ENCODE assay signal across 38 mouse cellular contexts in genomic region chr5:92370392-92370791, GRCm38 (mm10). TPM values are rescaled to one million over a fixed set of nuclear protein-coding genes. Genes with fewer than 3 reads are reported as not detected.
A peak's percentile ranks its signal among the peaks of the same experiment; 100 is the strongest.
DNase-seq lines count a peak whose midpoint lies in the region; ATAC-seq and TF ChIP-seq lines count a peak whose summit lies in the region.
"Had no signal": no experiment of that assay in that cellular context is flagged by ENCODE, and none has a peak within 500 bp of the region (broad histone marks: within the 10 kb centered on the region; RNA-seq: fewer than 3 reads in every experiment).

No protein-coding gene starts in this region.

- no peak overlapping the region for H3K4me3 ChIP-seq in liver, adult 2 months (ENCODE audit: insufficient read depth, low read depth, low read length)
- no peak overlapping the region for H3K4me3 ChIP-seq in liver, embryonic 12.5 days
- H3K4me3 ChIP-seq in brown adipose tissue, adult 24 weeks (ENCODE audit: insufficient read depth, low read depth, low read length), result no peak overlapping the region
- H3K4me3 ChIP-seq: embryonic facial prominence, embryonic 13.5 days; forebrain, embryonic 10.5 days; forebrain, embryonic 15.5 days; liver, embryonic 15.5 days; lung, embryonic 15.5 days; megakaryocyte, embryonic 14.5 days; midbrain, embryonic 13.5 days; neural tube, embryonic 15.5 days had no signal

- DNase-seq in adrenal gland, postnatal 14 days, result peak; percentile 34
- DNase-seq in adrenal gland, postnatal 36 days, result no peak
- DNase-seq in liver, adult 2 months (ENCODE audit: extremely low read depth, low read depth, low spot score), result peak; percentile 89
- peak; percentile 81 for DNase-seq in 416B (ENCODE audit: low read depth)
- DNase-seq in frontal cortex, postnatal 36 days (ENCODE audit: low spot score in 2 of 2), result no peak
- DNase-seq in spleen, adult 12 weeks (ENCODE audit: low spot score), result no peak
- DNase-seq: B cell, adult 2 months; cerebellum, adult 11-12 months; cerebellum, postnatal 10 days; gastrocnemius, postnatal 10 days; heart, postnatal 14 days; kidney, adult 9 months; kidney, postnatal 10 days; layer of hippocampus, adult 9-11 months; lung, postnatal 4 days; right cerebral cortex, postnatal 25 days; spleen, adult 18-20 months; thymus, postnatal 14 days had no signal

- no peaks in the 10 kb centered on the region for H3K27me3 ChIP-seq in liver, adult 2 months (ENCODE audit: control insufficient read depth, insufficient read depth, low read length)
- H3K27me3 ChIP-seq in liver, embryonic 12.5 days (replicated peaks), result 0 out of 2 replicates have a peak, but pooled peaks cover 5% of the 10 kb centered on the region
- H3K27me3 ChIP-seq: CH12.LX; embryonic facial prominence, embryonic 13.5 days; forebrain, embryonic 15.5 days; liver, embryonic 15.5 days; lung, embryonic 15.5 days; midbrain, embryonic 13.5 days; neural tube, embryonic 15.5 days had no signal

- no peak overlapping the region for H3K4me2 ChIP-seq in liver, embryonic 12.5 days
- H3K4me2 ChIP-seq: embryonic facial prominence, embryonic 13.5 days; forebrain, embryonic 15.5 days; liver, embryonic 15.5 days; lung, embryonic 15.5 days; midbrain, embryonic 13.5 days; neural tube, embryonic 15.5 days had no signal

- no peaks in the 10 kb centered on the region for H3K36me3 ChIP-seq in liver, adult 2 months (ENCODE audit: control insufficient read depth, insufficient read depth, low read length)
- no peaks in the 10 kb centered on the region for H3K36me3 ChIP-seq in liver, embryonic 12.5 days
- H3K36me3 ChIP-seq: embryonic facial prominence, embryonic 13.5 days; forebrain, embryonic 10.5 days; forebrain, embryonic 15.5 days; liver, embryonic 15.5 days; lung, embryonic 15.5 days; midbrain, embryonic 13.5 days; neural tube, embryonic 15.5 days had no signal

- H3K79me2 ChIP-seq in liver, adult 2 months (ENCODE audit: control insufficient read depth, insufficient read depth, low read length), result no peaks in the 10 kb centered on the region

- no peak for ATAC-seq in liver, embryonic 12.5 days
- ATAC-seq: midbrain, embryonic 13.5 days had no signal

- H3K9me3 ChIP-seq in liver, embryonic 12.5 days (replicated peaks), result no peaks in the 10 kb centered on the region
- H3K9me3 ChIP-seq: embryonic facial prominence, embryonic 13.5 days; forebrain, embryonic 10.5 days; forebrain, embryonic 15.5 days; liver, embryonic 15.5 days; lung, embryonic 15.5 days; megakaryocyte, embryonic 14.5 days; midbrain, embryonic 13.5 days; neural tube, embryonic 15.5 days had no signal

- peaks cover 17% of the 10 kb centered on the region for H3K4me1 ChIP-seq in liver, adult 2 months (ENCODE audit: control insufficient read depth, insufficient read depth, low read length)
- peaks cover 27% of the 10 kb centered on the region for H3K4me1 ChIP-seq in liver, embryonic 12.5 days
- H3K4me1 ChIP-seq in brown adipose tissue, adult 24 weeks (ENCODE audit: control insufficient read depth, insufficient read depth, insufficient read length, low read length), result peaks cover 9% of the 10 kb centered on the region

- no peak for TF ChIP-seq POLR2A in liver, adult 2 months (IDR thresholded peaks at IDR 0.05; ENCODE audit: extremely low read depth, insufficient read depth, low read length)

- WGBS in liver, adult 2 months, result 22% methylated on average over 6 of the region's 6 CpGs
- WGBS in liver, embryonic 12.5 days (ENCODE audit: insufficient replicate concordance), result 51% methylated on average over 6 of the region's 6 CpGs

- no peak for TF ChIP-seq CTCF in liver, adult 2 months (IDR thresholded peaks at IDR 0.05; ENCODE audit: low read depth, low read length)

- no peak overlapping the region for H3K9ac ChIP-seq in liver, adult 2 months (ENCODE audit: low read depth, low read length)
- no peak overlapping the region for H3K9ac ChIP-seq in liver, embryonic 12.5 days
- H3K9ac ChIP-seq: embryonic facial prominence, embryonic 13.5 days; forebrain, embryonic 15.5 days; liver, embryonic 15.5 days; lung, embryonic 15.5 days; midbrain, embryonic 13.5 days; neural tube, embryonic 15.5 days had no signal

- 0 out of 2 replicates have a peak overlapping the region, but pooled peaks have one; percentile 30 for H3K27ac ChIP-seq in liver, adult 2 months (replicated peaks; ENCODE audit: insufficient read depth, low read depth, low read length)
- no peak overlapping the region for H3K27ac ChIP-seq in liver, embryonic 12.5 days
- peak overlapping the region; percentile 49; the same call in 1 of the 2 replicates for H3K27ac ChIP-seq in brown adipose tissue, adult 24 weeks (replicated peaks; ENCODE audit: low read depth, low read length)
- H3K27ac ChIP-seq: embryonic facial prominence, embryonic 13.5 days; forebrain, embryonic 10.5 days; forebrain, embryonic 15.5 days; liver, embryonic 15.5 days; lung, embryonic 15.5 days; midbrain, embryonic 13.5 days had no signal

RNA-seq across cellular contexts. Expression of gene Cxcl10, which starts 21.7 kb away (rescaled TPM):
- total RNA-seq in adrenal gland, postnatal 14 days (2021), result 0.52 and 3.2 TPM in 2 replicates
- 1 to 10 TPM in 1 of 2 experiments, under 1 TPM in 1; 0.43 to 1.2 TPM for total RNA-seq in adrenal gland, postnatal 36 days (2021)
- 1.5 and 2.8 TPM in 2 replicates for total RNA-seq in liver, adult 2 months (2014; rRNA removed)
- polyA plus RNA-seq in liver, adult 2 months (2012; rRNA removed), result 6.7 and 13.2 TPM in 2 replicates
- polyA plus RNA-seq in liver, embryonic 12.5 days (2016; fragmentation: Nextera tagmentation; extraction: Ambion mirVana), result 6.6 and 6.7 TPM in 2 replicates
- polyA plus RNA-seq in brown adipose tissue, adult 24 weeks (2012; ENCODE audit: insufficient read depth, insufficient read length, missing spikeins), result 2.7 TPM in 1 of 2 replicates, not detected in the other
- total RNA-seq: left cerebral cortex, postnatal 14 days had no signal
- polyA plus RNA-seq: forebrain, embryonic 10.5 days had no signal

RNA-seq across cellular contexts. Expression of gene Art3, which starts 38.8 kb away (rescaled TPM):
- 91.5 and 131 TPM in 2 replicates for total RNA-seq in adrenal gland, postnatal 14 days (2021)
- total RNA-seq in adrenal gland, postnatal 36 days (2021), result 10 to 100 TPM; 56.8 to 62.4 TPM
- total RNA-seq in liver, adult 2 months (2014; rRNA removed), result 8.5 and 8.6 TPM in 2 replicates
- 1.7 and 1.8 TPM in 2 replicates for polyA plus RNA-seq in liver, adult 2 months (2012; rRNA removed)
- 0.78 and 1.0 TPM in 2 replicates for polyA plus RNA-seq in liver, embryonic 12.5 days (2016; fragmentation: Nextera tagmentation; extraction: Ambion mirVana)
- polyA plus RNA-seq in brown adipose tissue, adult 24 weeks (2012; ENCODE audit: insufficient read depth, insufficient read length, missing spikeins), result 163 and 220 TPM in 2 replicates
- total RNA-seq: common myeloid progenitor, adult 5-6 weeks had no signal

RNA-seq across cellular contexts. Expression of gene Cxcl9, which starts 42.5 kb away (rescaled TPM):
- 1.0 and 2.1 TPM in 2 replicates for total RNA-seq in adrenal gland, postnatal 14 days (2021)
- 1 to 10 TPM; 1.1 to 2.5 TPM for total RNA-seq in adrenal gland, postnatal 36 days (2021)
- 5.3 and 11.9 TPM in 2 replicates for total RNA-seq in liver, adult 2 months (2014; rRNA removed)
- 28.2 and 28.8 TPM in 2 replicates for polyA plus RNA-seq in liver, adult 2 months (2012; rRNA removed)
- polyA plus RNA-seq in liver, embryonic 12.5 days (2016; fragmentation: Nextera tagmentation; extraction: Ambion mirVana), result not detected in 2 replicates
- polyA plus RNA-seq in brown adipose tissue, adult 24 weeks (2012; ENCODE audit: insufficient read depth, insufficient read length, missing spikeins), result 15.5 and 47.1 TPM in 2 replicates
- total RNA-seq: CH12.LX; ES-E14; left cerebral cortex, postnatal 14 days; monocyte, adult 5-6 weeks had no signal
- polyA plus RNA-seq: embryonic facial prominence, embryonic 13.5 days; forebrain, embryonic 10.5 days; forebrain, embryonic 15.5 days; heart, embryonic 14.5 days; hindbrain, embryonic 11.5 days; hindbrain, embryonic 16.5 days; intestine, embryonic 14.5 days; liver, embryonic 15.5 days; lung, embryonic 15.5 days; midbrain, embryonic 13.5 days; neural tube, embryonic 15.5 days; stomach, embryonic 16.5 days had no signal

Comparison
In these comparisons a context has a peak if more than half of its experiments do, and no peak if none do; other contexts are left out.
1. DNase-seq: peak in adrenal gland, postnatal 14 days (single experiment), liver, adult 2 months (single experiment) and 416B (single experiment); none in adrenal gland, postnatal 36 days (0 of 2), frontal cortex, postnatal 36 days (0 of 2) and spleen, adult 12 weeks (single experiment).